Mouse (Mus musculus): Measurements from ENCODE around the gene Eno4. TPM values are rescaled to one million over a fixed set of nuclear protein-coding genes. Genes with fewer than 3 reads are reported as not detected.

Eno4 gene
- polyA plus RNA-seq, 1 experiment, result not detected

DNA sequence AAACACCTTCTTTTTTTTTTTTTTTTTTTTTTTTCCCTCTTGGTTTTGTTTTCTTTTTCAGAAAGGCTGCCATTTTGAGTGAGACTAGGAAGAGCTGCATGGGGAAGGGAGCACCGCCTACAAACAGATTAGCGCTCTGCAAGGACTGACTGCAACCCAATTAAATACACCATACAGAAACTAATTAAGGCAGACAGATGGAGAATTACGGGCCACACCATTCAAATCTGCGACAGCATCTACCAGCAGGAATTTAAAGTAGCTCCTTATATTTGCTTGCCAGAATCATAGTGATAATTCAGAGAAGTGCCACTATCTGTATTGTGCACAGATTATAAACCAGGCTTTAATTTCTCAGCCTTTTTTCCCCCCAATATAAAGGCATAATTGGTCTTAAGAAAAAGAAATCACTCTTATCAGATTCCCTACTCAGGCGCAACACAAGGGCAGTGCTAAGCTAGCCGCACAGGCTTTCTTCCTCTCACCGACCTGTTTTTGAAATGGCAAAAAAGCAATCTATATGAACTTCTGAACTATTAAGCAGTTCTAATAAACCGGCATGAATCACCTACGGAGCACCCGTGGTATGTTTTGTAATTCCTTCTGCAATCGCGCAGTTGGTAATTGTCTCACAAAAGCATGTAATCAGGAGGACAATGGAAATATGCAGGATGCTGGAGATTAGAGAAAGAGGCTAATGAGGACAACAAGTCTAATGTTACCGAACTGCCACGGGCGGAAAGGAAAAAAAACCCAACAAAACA, 63.5 kb downstream of the Eno4 start:
- no peaks in the 10 kb centered on the region for H3K36me3 ChIP-seq (replicated peaks; ENCODE audit: low read length)
- H3K4me3 ChIP-seq (replicated peaks), result no peak overlapping the region

GRCm38 (mm10) chr19:59010802-59011201, 67.6 kb downstream of the Eno4 start:
- no peak overlapping the region for H3K4me3 ChIP-seq (replicated peaks)
- peaks cover 4% of the 10 kb centered on the region for H3K27me3 ChIP-seq (replicated peaks)
- no peaks in the 10 kb centered on the region for H3K4me1 ChIP-seq
- TF ChIP-seq GATA1 (IDR thresholded peaks at IDR 0.05; ENCODE audit: borderline replicate concordance, low read length) (no peak), FLI1 (IDR thresholded peaks at IDR 0.05; ENCODE audit: low read length) (no peak)
- no peaks in the 10 kb centered on the region for H3K9me3 ChIP-seq
- no peaks in the 10 kb centered on the region for H3K36me3 ChIP-seq (replicated peaks; ENCODE audit: low read length)

More for the DNA sequence above, 63.5 kb downstream of the Eno4 start:
- no peaks in the 10 kb centered on the region for H3K4me1 ChIP-seq
- H3K27me3 ChIP-seq (replicated peaks), result peaks cover 6% of the 10 kb centered on the region
- TF ChIP-seq GATA1 (IDR thresholded peaks at IDR 0.05; ENCODE audit: borderline replicate concordance, low read length), result no peak
- TF ChIP-seq FLI1 (IDR thresholded peaks at IDR 0.05; ENCODE audit: low read length), result no peak
- H3K9me3 ChIP-seq, result peaks cover 7% of the 10 kb centered on the region

Other genes with a start within 250 kb of the Eno4 start
- not detected in 2 replicates for gene Pnliprp1, start 214.5 kb upstream of the Eno4 start, polyA plus RNA-seq (2012; ENCODE audit: insufficient read depth, low replicate concordance)
- gene Pnliprp2, start 183.7 kb upstream of the Eno4 start, polyA plus RNA-seq (2012; ENCODE audit: insufficient read depth, low replicate concordance), result not detected in 2 replicates
- gene 1700019N19Rik, start 149.0 kb upstream of the Eno4 start, polyA plus RNA-seq (2012; ENCODE audit: insufficient read depth, low replicate concordance), result not detected in 2 replicates
- gene Hspa12a, start 229 bp downstream of the Eno4 start, polyA plus RNA-seq (2012; ENCODE audit: insufficient read depth, low replicate concordance), result not detected in 2 replicates
- gene Shtn1, start 132.7 kb downstream of the Eno4 start, polyA plus RNA-seq (2012; ENCODE audit: insufficient read depth, low replicate concordance), result 0.10 and 0.41 TPM in 2 replicates
- gene Vax1, start 226.6 kb downstream of the Eno4 start, polyA plus RNA-seq (2012; ENCODE audit: insufficient read depth, low replicate concordance), result not detected in 2 replicates